Comparison of ENCODE assay signal across 23 mouse cellular contexts in genomic region chr2:32921801-32922380, GRCm38 (mm10).
"Had no signal": no experiment of that assay in that cellular context is flagged by ENCODE, and none has a peak within 500 bp of the region (broad histone marks: within the 10 kb centered on the region; RNA-seq: fewer than 3 reads in every experiment).

No protein-coding gene starts in this region.

- H3K4me3 ChIP-seq: limb, embryonic 13.5 days; liver, embryonic 12.5 days; liver, embryonic 15.5 days; lung, embryonic 15.5 days; megakaryocyte, embryonic 14.5 days; midbrain, embryonic 12.5 days; midbrain, embryonic 15.5 days; neural tube, embryonic 12.5 days; neural tube, embryonic 15.5 days; stomach, embryonic 15.5 days had no signal

- H3K9ac ChIP-seq: liver, embryonic 12.5 days; liver, embryonic 15.5 days; lung, embryonic 15.5 days; midbrain, embryonic 12.5 days; midbrain, embryonic 15.5 days; neural tube, embryonic 12.5 days; neural tube, embryonic 15.5 days; stomach, embryonic 15.5 days had no signal

- H3K9me3 ChIP-seq: limb, embryonic 13.5 days; liver, embryonic 12.5 days; liver, embryonic 15.5 days; lung, embryonic 15.5 days; megakaryocyte, embryonic 14.5 days; midbrain, embryonic 12.5 days; midbrain, embryonic 15.5 days; neural tube, embryonic 12.5 days; neural tube, embryonic 15.5 days; stomach, embryonic 15.5 days had no signal

- DNase-seq: kidney, adult 2 months; kidney, postnatal 25 days; left cerebral cortex, postnatal 4 days; liver; lung, adult 18-20 months; lung, postnatal 10 days; lung, postnatal 36 days; right cerebral cortex, postnatal 25 days; spleen, adult 18-20 months; thymus, adult 18-20 months; thymus, postnatal 14 days had no signal

- ATAC-seq: intestine, postnatal 0 days; liver, embryonic 12.5 days; midbrain, embryonic 15.5 days had no signal

- H3K4me2 ChIP-seq: limb, embryonic 13.5 days; liver, embryonic 12.5 days; liver, embryonic 15.5 days; lung, embryonic 15.5 days; midbrain, embryonic 12.5 days; midbrain, embryonic 15.5 days; neural tube, embryonic 12.5 days; neural tube, embryonic 15.5 days; stomach, embryonic 15.5 days had no signal

- H3K27me3 ChIP-seq: limb, embryonic 13.5 days; liver, embryonic 12.5 days; liver, embryonic 15.5 days; lung, embryonic 15.5 days; midbrain, embryonic 12.5 days; midbrain, embryonic 15.5 days; neural tube, embryonic 12.5 days; neural tube, embryonic 15.5 days; stomach, embryonic 15.5 days had no signal

- H3K4me1 ChIP-seq: midbrain, embryonic 12.5 days; midbrain, embryonic 15.5 days; neural tube, embryonic 12.5 days; neural tube, embryonic 15.5 days; stomach, embryonic 15.5 days had no signal

- H3K27ac ChIP-seq: kidney, postnatal 0 days; limb, embryonic 13.5 days; liver, embryonic 12.5 days; liver, embryonic 15.5 days; lung, embryonic 15.5 days; midbrain, embryonic 12.5 days; midbrain, embryonic 15.5 days; neural tube, embryonic 12.5 days; neural tube, embryonic 15.5 days; stomach, embryonic 15.5 days had no signal
